Mouse (Mus musculus) B cell, adult 67 days (primary cell): Measurements from ENCODE around the gene Jhy. TPM values are rescaled to one million over a fixed set of nuclear protein-coding genes. Genes with fewer than 3 reads are reported as not detected.

Source experiments
- total RNA-seq, 2 experiments: library from RNA; stranded (reverse); gene quantifications; 4 replicates each; pipeline ENCODE4 v1.2.4; 2023

The Jhy gene
- 1 to 10 TPM in 1 of 2 experiments, under 1 TPM in 1; 0.89 to 1.2 TPM for total RNA-seq

GRCm38 (mm10) chr9:40963586-40964417, at the start of gene Jhy:
Jhy (minus strand) TSS chr9:40964118.

GRCm38 (mm10) chr9:41004415-41004814, 40.5 kb upstream of the Jhy start, which contains the start of gene Crtam:
Crtam (minus strand) TSS chr9:41004628.

GRCm38 (mm10) chr9:40873556-40874470, 90.1 kb downstream of the Jhy start, which contains the start of gene Bsx:
Bsx (plus strand) TSS chr9:40874127.

Other genes with a start within 250 kb of the Jhy start
- 1,000 to 10,000 TPM; 1,067 to 1,937 TPM for gene Hspa8, start 163.1 kb downstream of the Jhy start, total RNA-seq
- not detected for gene Bsx, start 90.0 kb downstream of the Jhy start, total RNA-seq
- gene Crtam, start 40.5 kb upstream of the Jhy start, total RNA-seq: under 1 TPM in 1 of 2 experiments, not detected in 1; 0.67 TPM
- gene Ubash3b, start 197.6 kb upstream of the Jhy start, total RNA-seq: 10 to 100 TPM in 1 of 2 experiments, 1 to 10 TPM in 1; 5.7 to 10.4 TPM